Mouse (Mus musculus) cortical plate, adult 2 months (tissue): ENCODE data around the gene Mlxip.

Experiments
- CTCF ChIP-seq: fragments of 200-500 bp; IDR thresholded peaks from 2 replicates; pipeline ENCODE4 v1.5.1; 2011; ENCODE audit warnings: mild to moderate bottlenecking, control low read depth, low read length; ENCODE audit not compliant: insufficient read depth; ENCODE audit errors: extremely low read depth
- POLR2A ChIP-seq: fragments of 200-500 bp; IDR thresholded peaks from 2 replicates; pipeline ENCODE4 v1.6.1; 2011; ENCODE audit warnings: mild to moderate bottlenecking, low read length, control low read depth; ENCODE audit not compliant: insufficient read depth; ENCODE audit errors: extremely low read depth

DNA sequence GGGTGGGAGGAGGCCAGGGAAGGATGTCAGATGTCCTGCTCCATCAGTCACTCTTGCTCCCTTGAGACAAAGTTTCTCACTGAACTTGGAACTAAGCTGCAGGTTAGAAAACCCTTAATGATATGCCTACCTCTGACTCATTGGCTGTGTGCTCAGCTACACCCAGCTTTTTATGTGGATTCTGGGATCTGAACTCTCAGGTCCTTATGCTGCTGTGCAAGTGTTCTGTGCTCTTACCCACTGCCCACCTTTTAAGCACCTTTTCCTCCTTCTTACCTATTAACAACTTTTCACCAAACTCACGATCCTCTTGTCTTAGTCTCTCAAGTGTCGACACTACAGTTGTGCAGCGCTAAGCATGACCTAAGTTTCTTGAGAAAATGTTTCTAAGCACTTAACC is 9.9 kb downstream of the Mlxip start:
- TF ChIP-seq POLR2A, result no peak
- no peak for TF ChIP-seq CTCF
